Mouse (Mus musculus): Measurements from ENCODE around the gene Gpr132. TPM values are rescaled to one million over a fixed set of nuclear protein-coding genes. Genes with fewer than 3 reads are reported as not detected.

Gpr132 gene
- total and polyA plus RNA-seq, 3 experiments, result 24.4 to 62.1 (median 44.7) TPM

GRCm38 (mm10) chr12:112822676-112823075, 45.4 kb downstream of the Gpr132 start:
- dilution Hi-C loops (cut with MboI; ENCODE audit: extremely low pct_ligation_motif_present, extremely low pct_unique_long_range_greater_than_20kb, low sequenced_read_pairs) (no loop called here), in situ Hi-C loops (cut with MboI; ENCODE audit: low pct_ligation_motif_present, low pct_unique_long_range_greater_than_20kb, low sequenced_read_pairs) (no loop called here)
- Histone ChIP-seq H3K9me3 (replicated peaks; ENCODE audit: low read length) (no peaks in the 10 kb centered on the region), H3K9ac (ENCODE audit: insufficient read depth, low read depth) (no peak overlapping the region), H3K27me3 (replicated peaks) (no peaks in the 10 kb centered on the region), H3K4me3 (replicated peaks in 1 of 3; ENCODE audit: low read depth in 2 of 3, low read length in 2 of 3, poor library complexity in 1 of 3) (no peak overlapping the region), H3K36me3 (replicated peaks in 1 of 2; ENCODE audit: control insufficient read depth in 1 of 2, insufficient read depth in 1 of 2, low read length in 1 of 2) (peaks cover 68 to 95% of the 10 kb centered on the region in 2 experiments), H3K79me2 (replicated peaks; ENCODE audit: control insufficient read depth, extremely low read depth, insufficient read depth, poor library complexity, severe bottlenecking) (peaks cover 77% of the 10 kb centered on the region), H3K4me2 (ENCODE audit: insufficient read depth, low read depth, poor library complexity, severe bottlenecking) (no peak overlapping the region), H3K4me1 (ENCODE audit: control insufficient read depth in 1 of 2, insufficient read depth in 2 of 2) (peaks cover 17 to 50% of the 10 kb centered on the region in 2 experiments), H3K27ac (ENCODE audit: insufficient read depth, low read depth) (no peak overlapping the region)
- TF ChIP-seq MAZ (IDR thresholded peaks at IDR 0.05; ENCODE audit: low read depth, low read length) (no peak), CHD1 (IDR thresholded peaks at IDR 0.05; ENCODE audit: low read depth, low read length) (no peak), TCF12 (IDR thresholded peaks at IDR 0.05; ENCODE audit: low read depth, low read length) (no peak), USF1 (IDR thresholded peaks at IDR 0.05; ENCODE audit: low read depth, low read length) (no peak), RCOR1 (conservative IDR thresholded peaks at IDR 0.05; ENCODE audit: low read depth, low read length) (no peak), SMC3 (IDR thresholded peaks at IDR 0.05; ENCODE audit: low read depth, low read length) (no peak), ZC3H11A (IDR thresholded peaks at IDR 0.05; ENCODE audit: low read depth, low read length) (no peak), BHLHE40 (IDR thresholded peaks at IDR 0.05; ENCODE audit: low read depth, low read length) (no peak), GABPA (IDR thresholded peaks at IDR 0.05; ENCODE audit: insufficient replicate concordance, low read depth, low read length) (no peak), E2F4 (IDR thresholded peaks at IDR 0.05; ENCODE audit: insufficient replicate concordance, low read depth, low read length) (no peak), POLR2A (IDR thresholded peaks at IDR 0.05; ENCODE audit: low read depth, low read length) (no peak), HCFC1 (IDR thresholded peaks at IDR 0.05; ENCODE audit: low read depth, low read length) (no peak), KAT2A (IDR thresholded peaks at IDR 0.05; ENCODE audit: insufficient replicate concordance, low read length) (no peak)
- DNase-seq (ENCODE audit: extremely low read depth), result no peak

GRCm38 (mm10) chr12:112821974-112822373, 46.1 kb downstream of the Gpr132 start:
- peaks cover 14 to 46% of the 10 kb centered on the region in 2 experiments for H3K4me1 ChIP-seq (ENCODE audit: control insufficient read depth in 1 of 2, insufficient read depth in 2 of 2)
- no peak overlapping the region for H3K4me2 ChIP-seq (ENCODE audit: insufficient read depth, low read depth, poor library complexity, severe bottlenecking)
- H3K9me3 ChIP-seq (replicated peaks; ENCODE audit: low read length), result no peaks in the 10 kb centered on the region
- no peak overlapping the region for H3K27ac ChIP-seq (ENCODE audit: insufficient read depth, low read depth)
- in situ Hi-C loops (cut with MboI; ENCODE audit: low pct_ligation_motif_present, low pct_unique_long_range_greater_than_20kb, low sequenced_read_pairs) (no loop called here), dilution Hi-C loops (cut with MboI; ENCODE audit: extremely low pct_ligation_motif_present, extremely low pct_unique_long_range_greater_than_20kb, low sequenced_read_pairs) (no loop called here)
- TF ChIP-seq MAX (IDR thresholded peaks at IDR 0.05; ENCODE audit: low read length) (no peak), MAZ (IDR thresholded peaks at IDR 0.05; ENCODE audit: low read depth, low read length) (no peak), RAD21 (IDR thresholded peaks at IDR 0.05; ENCODE audit: low read depth, low read length) (no peak), HCFC1 (IDR thresholded peaks at IDR 0.05; ENCODE audit: low read depth, low read length) (no peak), NRF1 (IDR thresholded peaks at IDR 0.05; ENCODE audit: low read depth, low read length) (no peak), BHLHE40 (IDR thresholded peaks at IDR 0.05; ENCODE audit: low read depth, low read length) (no peak)
- DNase-seq (ENCODE audit: extremely low read depth), result no peak
- no peak overlapping the region for H3K4me3 ChIP-seq (replicated peaks in 1 of 3; ENCODE audit: low read depth in 2 of 3, low read length in 2 of 3, poor library complexity in 1 of 3)
- peaks cover 65 to 94% of the 10 kb centered on the region in 2 experiments for H3K36me3 ChIP-seq (replicated peaks in 1 of 2; ENCODE audit: control insufficient read depth in 1 of 2, insufficient read depth in 1 of 2, low read length in 1 of 2)
- peaks cover 70% of the 10 kb centered on the region for H3K79me2 ChIP-seq (replicated peaks; ENCODE audit: control insufficient read depth, extremely low read depth, insufficient read depth, poor library complexity, severe bottlenecking)
- H3K27me3 ChIP-seq (replicated peaks), result no peaks in the 10 kb centered on the region
- H3K9ac ChIP-seq (ENCODE audit: insufficient read depth, low read depth), result no peak overlapping the region
